Mouse (Mus musculus): ENCODE data around the gene Gm11214. TPM values are rescaled to one million over a fixed set of nuclear protein-coding genes. Genes with fewer than 3 reads are reported as not detected.

The Gm11214 gene
- not detected in 2 replicates for polyA plus RNA-seq (2012; rRNA removed)

- H3K27ac ChIP-seq (ENCODE audit: insufficient read depth, low read length) = no peak within 1 kb of the TSS
- H3K4me1 ChIP-seq (ENCODE audit: control insufficient read depth, insufficient read depth, low read length) = no peaks in the 10 kb centered on the region
- TF ChIP-seq POLR2A (IDR thresholded peaks at IDR 0.05; ENCODE audit: borderline replicate concordance, insufficient read depth, low read length) (no peak), CTCF (IDR thresholded peaks at IDR 0.05; ENCODE audit: borderline replicate concordance, insufficient read depth, low read depth, low read length) (no peak)
- H3K27me3 ChIP-seq (ENCODE audit: control insufficient read depth, insufficient read depth, low read length) = no peaks in the 10 kb centered on the region
- DNase-seq = no peak
- H3K4me3 ChIP-seq (replicated peaks; ENCODE audit: insufficient read depth, low read depth, low read length) = no peak within 1 kb of the TSS
- 88% methylated on average over 6 of the region's 6 CpGs for WGBS
Observed at GRCm38 (mm10) chr4:63663279-63663678, at the start of gene Gm11214. Gm11214 (minus strand) TSS chr4:63663379.

- H3K4me3 ChIP-seq (replicated peaks; ENCODE audit: insufficient read depth, low read depth, low read length) = no peak overlapping the region
- no peaks in the 10 kb centered on the region for H3K4me1 ChIP-seq (ENCODE audit: control insufficient read depth, insufficient read depth, low read length)
- no peaks in the 10 kb centered on the region for H3K27me3 ChIP-seq (ENCODE audit: control insufficient read depth, insufficient read depth, low read length)
- no peak for DNase-seq
- WGBS = 95% methylated on average over 5 of the region's 5 CpGs
- H3K27ac ChIP-seq (ENCODE audit: insufficient read depth, low read length) = no peak overlapping the region
- no peak for TF ChIP-seq CTCF (IDR thresholded peaks at IDR 0.05; ENCODE audit: borderline replicate concordance, insufficient read depth, low read depth, low read length)
- no peak for TF ChIP-seq POLR2A (IDR thresholded peaks at IDR 0.05; ENCODE audit: borderline replicate concordance, insufficient read depth, low read length)
Observed at GRCm38 (mm10) chr4:63711886-63712285, 48.7 kb upstream of the Gm11214 start.

GRCm38 (mm10) chr4:63710431-63711220 is 47.4 kb upstream of the Gm11214 start:
- no peaks in the 10 kb centered on the region for H3K27me3 ChIP-seq (ENCODE audit: control insufficient read depth, insufficient read depth, low read length)
- no peak for DNase-seq
- H3K4me1 ChIP-seq (ENCODE audit: control insufficient read depth, insufficient read depth, low read length) = no peaks in the 10 kb centered on the region
- no peak overlapping the region for H3K4me3 ChIP-seq (replicated peaks; ENCODE audit: insufficient read depth, low read depth, low read length)
- TF ChIP-seq CTCF (IDR thresholded peaks at IDR 0.05; ENCODE audit: borderline replicate concordance, insufficient read depth, low read depth, low read length) (no peak), POLR2A (IDR thresholded peaks at IDR 0.05; ENCODE audit: borderline replicate concordance, insufficient read depth, low read length) (no peak)
- 55% methylated on average over 8 of the region's 8 CpGs for WGBS
- H3K27ac ChIP-seq (ENCODE audit: insufficient read depth, low read length) = no peak overlapping the region

- 86% methylated on average over 1 of the region's 1 CpGs for WGBS
- TF ChIP-seq POLR2A (IDR thresholded peaks at IDR 0.05; ENCODE audit: borderline replicate concordance, insufficient read depth, low read length) (no peak), CTCF (IDR thresholded peaks at IDR 0.05; ENCODE audit: borderline replicate concordance, insufficient read depth, low read depth, low read length) (no peak)
Observed at GRCm38 (mm10) chr4:63706279-63706971, 43.2 kb upstream of the Gm11214 start.

GRCm38 (mm10) chr4:63704232-63704631 is 41.1 kb upstream of the Gm11214 start:
- no peak for DNase-seq
- 78% methylated on average over 5 of the region's 5 CpGs for WGBS

More at GRCm38 (mm10) chr4:63706279-63706971, 43.2 kb upstream of the Gm11214 start:
- Histone ChIP-seq H3K27ac (ENCODE audit: insufficient read depth, low read length) (no peak overlapping the region), H3K4me3 (replicated peaks; ENCODE audit: insufficient read depth, low read depth, low read length) (no peak overlapping the region), H3K4me1 (ENCODE audit: control insufficient read depth, insufficient read depth, low read length) (no peaks in the 10 kb centered on the region), H3K27me3 (ENCODE audit: control insufficient read depth, insufficient read depth, low read length) (no peaks in the 10 kb centered on the region; the same call in 1 of the 2 replicates)
- no peak for DNase-seq

GRCm38 (mm10) chr4:63703686-63704085 is 40.5 kb upstream of the Gm11214 start:
- TF ChIP-seq CTCF (IDR thresholded peaks at IDR 0.05; ENCODE audit: borderline replicate concordance, insufficient read depth, low read depth, low read length) = no peak
- TF ChIP-seq POLR2A (IDR thresholded peaks at IDR 0.05; ENCODE audit: borderline replicate concordance, insufficient read depth, low read length) = no peak
- H3K27ac ChIP-seq (ENCODE audit: insufficient read depth, low read length) = no peak overlapping the region
- no peaks in the 10 kb centered on the region for H3K4me1 ChIP-seq (ENCODE audit: control insufficient read depth, insufficient read depth, low read length)
- WGBS = 91% methylated on average over 2 of the region's 2 CpGs
- H3K4me3 ChIP-seq (replicated peaks; ENCODE audit: insufficient read depth, low read depth, low read length) = no peak overlapping the region
- no peaks in the 10 kb centered on the region; the same call in 1 of the 2 replicates for H3K27me3 ChIP-seq (ENCODE audit: control insufficient read depth, insufficient read depth, low read length)
- no peak for DNase-seq

More at GRCm38 (mm10) chr4:63704232-63704631, 41.1 kb upstream of the Gm11214 start:
- H3K27me3 ChIP-seq (ENCODE audit: control insufficient read depth, insufficient read depth, low read length) = no peaks in the 10 kb centered on the region; the same call in 1 of the 2 replicates
- H3K4me3 ChIP-seq (replicated peaks; ENCODE audit: insufficient read depth, low read depth, low read length) = no peak overlapping the region
- no peak for TF ChIP-seq CTCF (IDR thresholded peaks at IDR 0.05; ENCODE audit: borderline replicate concordance, insufficient read depth, low read depth, low read length)
- no peak for TF ChIP-seq POLR2A (IDR thresholded peaks at IDR 0.05; ENCODE audit: borderline replicate concordance, insufficient read depth, low read length)
- H3K27ac ChIP-seq (ENCODE audit: insufficient read depth, low read length) = no peak overlapping the region
- H3K4me1 ChIP-seq (ENCODE audit: control insufficient read depth, insufficient read depth, low read length) = no peaks in the 10 kb centered on the region

- H3K27me3 ChIP-seq (ENCODE audit: control insufficient read depth, insufficient read depth, low read length) = no peaks in the 10 kb centered on the region; the same call in 1 of the 2 replicates
- H3K4me3 ChIP-seq (replicated peaks; ENCODE audit: insufficient read depth, low read depth, low read length) = no peak overlapping the region
- H3K27ac ChIP-seq (ENCODE audit: insufficient read depth, low read length) = no peak overlapping the region
- H3K4me1 ChIP-seq (ENCODE audit: control insufficient read depth, insufficient read depth, low read length) = no peaks in the 10 kb centered on the region
- TF ChIP-seq POLR2A (IDR thresholded peaks at IDR 0.05; ENCODE audit: borderline replicate concordance, insufficient read depth, low read length) (no peak), CTCF (IDR thresholded peaks at IDR 0.05; ENCODE audit: borderline replicate concordance, insufficient read depth, low read depth, low read length) (no peak)
- 93% methylated on average over 4 of the region's 4 CpGs for WGBS
- DNase-seq = no peak
Observed at GRCm38 (mm10) chr4:63702006-63702704, 39.0 kb upstream of the Gm11214 start.

All from cerebellum, adult 2 months (tissue).